Mouse (Mus musculus) kidney, postnatal 14 days (tissue): ENCODE results near the gene Rdh13.

Source experiments
- DNase-seq: peaks from one replicate; pipeline ENCODE4 v3.0.0; 2022; ENCODE audit warnings: mixed read lengths

The Rdh13 gene

GRCm38 (mm10) chr7:4445216-4445791 is at the start of gene Rdh13:
Gene Rdh13, minus strand, starts transcription at chr7:4445649.
- peak; percentile 93 for DNase-seq

DNA sequence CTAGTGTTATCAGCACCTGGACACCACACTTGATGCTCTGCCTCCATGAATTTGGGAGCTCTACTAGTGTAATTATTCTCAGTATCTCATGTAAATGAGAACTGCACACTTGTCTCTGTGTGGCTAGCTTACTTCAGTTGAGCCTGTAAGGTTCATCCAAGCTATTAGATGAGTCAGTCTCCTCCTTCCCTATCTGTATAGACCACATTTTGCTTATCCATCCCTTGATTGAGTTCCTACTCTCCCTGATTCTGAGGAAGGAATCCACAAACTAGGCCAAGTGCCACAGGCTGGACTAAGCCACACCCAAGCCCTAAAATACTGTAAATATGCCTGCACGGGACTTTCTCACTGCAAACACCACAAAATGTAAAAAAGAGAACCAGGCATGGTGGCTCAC is 48.5 kb upstream of the Rdh13 start:
- no peak for DNase-seq

- DNase-seq = no peak
Observed at GRCm38 (mm10) chr7:4492284-4493224, 47.1 kb upstream of the Rdh13 start.

GRCm38 (mm10) chr7:4491308-4491707 is 45.9 kb upstream of the Rdh13 start:
- DNase-seq = peak; percentile 55

DNA sequence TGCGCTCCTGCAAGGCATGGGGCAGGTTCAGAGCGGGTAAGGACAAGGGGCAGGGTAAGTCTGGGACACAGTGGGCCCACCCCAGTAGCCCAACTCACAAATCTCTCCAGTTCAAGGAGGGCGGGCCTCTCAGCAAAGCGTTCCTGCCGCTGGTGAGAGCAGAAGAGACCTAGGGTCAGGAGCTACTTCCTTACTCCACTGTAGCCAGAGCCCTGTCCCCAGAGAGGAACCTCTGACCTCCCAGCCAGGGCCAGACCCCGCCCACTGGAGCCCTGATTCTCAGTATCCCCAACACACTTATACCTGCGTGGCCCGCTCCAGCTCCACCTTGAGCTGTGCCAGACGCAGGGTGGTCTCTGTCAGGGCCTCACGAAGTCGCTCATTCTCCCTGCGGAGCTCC is 36.8 kb upstream of the Rdh13 start:
- DNase-seq = no peak

DNA sequence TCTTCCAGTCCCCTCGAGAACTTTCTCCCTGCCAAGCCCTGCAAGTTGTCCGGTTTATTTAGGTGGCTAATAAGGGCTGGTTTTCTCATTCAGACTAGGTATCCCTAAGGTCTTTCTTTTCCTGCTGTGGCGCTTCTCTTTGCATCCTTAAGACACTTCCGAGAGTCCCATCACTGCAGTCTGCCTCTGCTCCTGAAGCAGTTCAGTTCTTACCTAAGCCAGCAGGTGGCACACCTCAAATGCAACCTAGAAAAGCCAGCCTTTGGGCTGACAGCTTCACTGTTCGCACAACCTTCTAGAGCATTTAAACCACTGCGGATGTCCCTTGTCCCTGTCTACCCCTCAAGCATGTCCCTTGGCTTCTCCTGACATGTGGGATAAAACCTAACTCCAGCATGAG is 34.2 kb upstream of the Rdh13 start:
- DNase-seq = peak; percentile 57

GRCm38 (mm10) chr7:4478796-4479291 is 33.4 kb upstream of the Rdh13 start:
- no peak for DNase-seq

DNA sequence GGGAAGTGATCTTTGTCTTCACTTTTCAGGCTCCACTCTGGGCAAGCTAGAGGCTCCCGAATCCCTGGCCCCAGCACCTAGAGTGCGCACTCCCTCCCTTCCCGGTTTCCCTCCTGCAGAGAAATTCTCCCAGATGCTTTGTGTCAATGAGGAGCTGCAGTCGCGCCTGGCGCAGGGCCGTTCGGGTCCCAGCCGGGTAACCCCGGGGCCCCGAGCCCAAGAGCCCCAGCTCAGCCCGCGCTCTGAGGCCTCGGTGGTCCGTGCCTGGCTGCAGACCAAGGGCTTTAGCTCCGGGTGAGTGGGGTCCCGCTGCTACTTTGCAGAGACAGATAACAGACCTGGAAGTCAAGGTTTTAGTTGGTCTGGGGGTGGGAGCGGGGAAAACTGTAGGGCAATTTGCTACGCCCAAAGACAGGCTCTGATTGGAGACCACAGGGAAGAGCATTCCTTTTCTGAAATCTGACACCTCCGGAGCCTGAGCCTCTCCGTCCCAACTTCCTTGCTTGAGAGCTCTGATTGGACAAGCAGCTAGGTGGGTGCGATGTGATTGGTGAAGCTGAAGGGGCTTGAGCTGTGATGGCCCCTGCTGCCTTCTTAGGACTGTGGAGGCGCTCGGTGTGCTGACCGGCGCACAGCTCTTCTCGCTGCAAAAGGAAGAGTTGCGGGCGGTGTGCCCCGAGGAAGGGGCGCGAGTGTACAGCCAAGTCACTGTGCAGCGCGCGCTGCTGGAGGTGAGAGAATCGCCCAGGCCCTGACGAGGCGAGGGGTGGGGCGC is 32.8 kb upstream of the Rdh13 start:
- DNase-seq = peak; percentile 90

DNA sequence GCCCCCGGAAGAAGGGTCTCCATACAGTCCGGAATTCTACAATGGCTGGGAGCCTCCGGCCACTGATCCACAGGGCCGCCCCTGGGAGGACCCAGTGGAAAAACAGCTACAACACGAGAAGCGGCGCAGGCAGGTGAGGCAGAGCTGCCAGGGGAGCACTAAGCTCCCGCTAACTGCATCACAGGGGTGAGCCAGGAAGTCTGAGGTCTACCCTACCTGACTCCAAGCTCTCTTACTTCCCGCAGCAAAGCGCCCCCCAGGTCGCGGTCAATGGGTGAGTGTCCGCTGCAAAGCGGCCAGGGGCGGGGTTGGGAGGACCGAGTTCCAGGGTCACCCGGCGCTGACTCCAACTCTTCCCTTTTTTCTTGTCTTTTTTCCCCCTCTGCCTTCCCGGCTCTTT is 28.5 kb upstream of the Rdh13 start:
- DNase-seq = no peak

- peak; percentile 90 for DNase-seq
Observed at GRCm38 (mm10) chr7:4471179-4471555, 25.7 kb upstream of the Rdh13 start.

- peak; percentile 83 for DNase-seq
Observed at GRCm38 (mm10) chr7:4470275-4471178, 25.1 kb upstream of the Rdh13 start.

GRCm38 (mm10) chr7:4467801-4468200 is 22.4 kb upstream of the Rdh13 start:
- no peak for DNase-seq

GRCm38 (mm10) chr7:4464194-4464824 is 18.9 kb upstream of the Rdh13 start:
- peak; percentile 78 for DNase-seq

DNA sequence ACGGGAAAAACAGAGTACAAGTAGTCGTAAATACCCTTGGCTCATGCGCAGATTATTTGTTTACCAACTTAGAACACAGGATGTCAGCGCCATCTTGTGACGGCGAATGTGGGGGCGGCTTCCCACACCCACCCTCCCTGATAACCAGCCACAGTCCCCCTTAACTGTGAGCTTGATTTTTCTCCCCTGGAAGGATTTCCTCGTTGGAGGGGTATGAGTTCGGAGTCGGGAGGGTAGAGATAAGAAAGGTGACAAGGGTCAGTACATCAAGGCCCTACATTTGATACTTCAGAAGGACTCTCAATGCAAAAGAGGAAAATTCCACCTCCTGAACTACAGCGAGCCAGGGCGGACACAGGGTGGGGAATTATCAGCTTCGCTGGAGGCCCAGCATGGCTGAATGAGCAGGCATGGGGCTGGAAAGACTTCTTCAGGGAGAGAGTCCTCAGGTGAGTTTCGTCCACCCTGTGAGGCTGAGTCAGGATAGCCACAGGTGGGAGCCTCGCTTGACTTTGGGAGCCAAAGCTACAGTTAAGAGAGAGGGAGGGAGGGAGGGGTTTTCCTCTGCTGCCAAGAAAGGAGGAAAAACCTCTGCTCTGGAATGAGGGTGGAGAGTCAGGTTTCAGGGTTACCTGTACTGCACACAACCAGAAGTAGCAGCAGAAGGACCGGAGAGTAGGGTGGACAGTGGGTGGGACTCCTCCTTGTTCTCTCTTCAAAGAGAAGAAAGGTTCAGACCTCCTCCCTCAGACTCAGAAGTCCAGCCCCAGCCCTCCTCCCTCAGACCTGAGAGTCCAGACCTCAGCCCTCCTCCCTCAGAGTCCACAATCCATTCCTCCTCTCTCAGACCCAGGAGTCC is 15.4 kb upstream of the Rdh13 start, which contains the start of gene Eps8l1:
Eps8l1 (plus strand) TSS at position 99 of the 859 bp plus-strand sequence.
- DNase-seq = no peak

GRCm38 (mm10) chr7:4452644-4453043 is 7.2 kb upstream of the Rdh13 start:
- no peak for DNase-seq

DNA sequence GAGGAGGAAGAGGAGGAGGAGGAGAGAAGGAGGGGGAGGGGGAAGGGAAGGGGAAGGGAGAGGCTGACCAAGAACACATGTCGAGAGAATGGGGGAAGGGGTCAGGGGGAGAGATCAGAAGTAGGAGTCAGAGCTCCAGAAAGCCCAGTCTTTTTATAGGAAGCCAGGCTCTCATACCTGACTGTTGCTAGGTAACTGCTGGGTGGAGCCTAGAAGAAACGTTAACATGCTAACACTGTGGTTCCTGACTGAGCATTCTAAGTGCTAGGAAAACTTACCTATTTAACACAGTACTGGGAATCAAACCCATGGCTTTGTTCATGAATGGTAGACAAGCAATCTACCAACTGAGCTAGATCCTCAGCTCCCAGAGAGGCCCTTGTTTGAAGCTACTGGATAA is 3.8 kb upstream of the Rdh13 start:
- DNase-seq = no peak

- no peak for DNase-seq
Observed at GRCm38 (mm10) chr7:4448439-4448838, 3.0 kb upstream of the Rdh13 start.

DNA sequence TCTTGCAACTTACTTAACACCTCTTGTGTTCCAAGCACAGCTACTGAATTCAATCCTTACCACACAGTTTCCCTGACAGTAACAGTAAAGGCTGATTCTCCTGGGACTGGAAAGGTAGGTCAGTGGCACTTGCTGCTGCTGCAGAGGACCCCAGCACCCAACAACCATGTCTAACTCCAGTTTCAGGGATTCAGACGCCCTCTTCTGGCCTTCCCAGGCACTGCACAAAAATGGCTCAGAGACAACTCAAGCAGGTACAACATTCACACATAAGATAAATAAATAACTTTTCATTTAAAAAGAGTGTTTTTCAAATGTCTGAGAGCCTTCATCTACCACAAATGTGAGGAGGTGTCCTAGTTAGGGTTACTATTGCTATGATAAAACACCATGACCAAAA is 1.7 kb upstream of the Rdh13 start:
- no peak for DNase-seq

- DNase-seq = no peak
Observed at GRCm38 (mm10) chr7:4440549-4440948, 4.9 kb downstream of the Rdh13 start.

GRCm38 (mm10) chr7:4437721-4438120 is 7.7 kb downstream of the Rdh13 start:
- no peak for DNase-seq

- no peak for DNase-seq
Observed at GRCm38 (mm10) chr7:4432026-4432425, 13.4 kb downstream of the Rdh13 start.
